Mouse (Mus musculus) embryo, embryonic 10.5 days (tissue): ENCODE measurements around the gene Gm17509.
"Not testable (repeated sequence)": the region's sequence is repeated elsewhere in the genome, so short reads cannot be mapped to it uniquely, and the experiment has no call there.

ENCODE experiments used
- DNase-seq: peaks from one replicate; pipeline ENCODE4 v3.0.0-alpha.2; 2015; ENCODE audit warnings: low spot score

Gene Gm17509

GRCm38 (mm10) chr13:117206066-117206465 is 14.8 kb downstream of the Gm17509 start:
- DNase-seq: no peak

GRCm38 (mm10) chr13:117204685-117205084 is 16.2 kb downstream of the Gm17509 start:
- DNase-seq: no peak

- DNase-seq: peak; percentile 70
Observed at GRCm38 (mm10) chr13:117202755-117203471, 18.0 kb downstream of the Gm17509 start.

GRCm38 (mm10) chr13:117198402-117199083 is 22.3 kb downstream of the Gm17509 start:
- peak; percentile 88 for DNase-seq

GRCm38 (mm10) chr13:117197666-117198065 is 23.2 kb downstream of the Gm17509 start:
- no peak for DNase-seq

- DNase-seq: no peak
Observed at GRCm38 (mm10) chr13:117195569-117196495, 25.0 kb downstream of the Gm17509 start.

- DNase-seq: no peak
Observed at GRCm38 (mm10) chr13:117193422-117193983, 27.4 kb downstream of the Gm17509 start.

- DNase-seq: no peak
Observed at GRCm38 (mm10) chr13:117192161-117192560, 28.7 kb downstream of the Gm17509 start.

GRCm38 (mm10) chr13:117185329-117185728 is 35.5 kb downstream of the Gm17509 start:
- no peak for DNase-seq

- no peak for DNase-seq
Observed at GRCm38 (mm10) chr13:117183288-117183687, 37.6 kb downstream of the Gm17509 start.

GRCm38 (mm10) chr13:117180912-117181311 is 40.0 kb downstream of the Gm17509 start:
- not testable (repeated sequence) for DNase-seq
